Mouse (Mus musculus) liver, adult (tissue): Measurements from ENCODE around the gene Vmn1r117.
"Not testable (repeated sequence)": the region's sequence is repeated elsewhere in the genome, so short reads cannot be mapped to it uniquely, and the experiment has no call there.

Experiments
- GATA4 ChIP-seq: IDR thresholded peaks from 2 replicates; pipeline ENCODE4 v1.6.1; 2014; ENCODE audit warnings: mild to moderate bottlenecking, low read length; ENCODE audit not compliant: insufficient replicate concordance

Gene Vmn1r117

GRCm38 (mm10) chr7:20884021-20884420, at the start of gene Vmn1r117:
Gene Vmn1r117, minus strand, starts transcription at chr7:20884121.
- TF ChIP-seq GATA4 = not testable (repeated sequence)

- not testable (repeated sequence) for TF ChIP-seq GATA4
Measured at GRCm38 (mm10) chr7:20912247-20912646, 28.3 kb upstream of the Vmn1r117 start, which contains the start of gene Vmn1r118. Gene Vmn1r118, minus strand, starts transcription at chr7:20912347.

- TF ChIP-seq GATA4 = not testable (repeated sequence)
Measured at GRCm38 (mm10) chr7:20871956-20872355, 12.0 kb downstream of the Vmn1r117 start, which contains the start of gene Vmn1r116. Gene Vmn1r116, plus strand, starts transcription at chr7:20872256.

GRCm38 (mm10) chr7:20844885-20845284, 39.0 kb downstream of the Vmn1r117 start, which contains the start of gene Vmn1r115:
Gene Vmn1r115, minus strand, starts transcription at chr7:20844985.
- TF ChIP-seq GATA4 = not testable (repeated sequence)
